Mouse (Mus musculus) adrenal gland (tissue): ENCODE data around the gene Pth2.
"Not testable (repeated sequence)": the region's sequence is repeated elsewhere in the genome, so short reads cannot be mapped to it uniquely, and the experiment has no call there.

Source experiments
- intact Hi-C: fragments of 180-260 bp; cut with DNase I; formaldehyde crosslinking; loops from one replicate; pipeline ENCODE4 v1.15.1; 2025

Gene Pth2

DNA sequence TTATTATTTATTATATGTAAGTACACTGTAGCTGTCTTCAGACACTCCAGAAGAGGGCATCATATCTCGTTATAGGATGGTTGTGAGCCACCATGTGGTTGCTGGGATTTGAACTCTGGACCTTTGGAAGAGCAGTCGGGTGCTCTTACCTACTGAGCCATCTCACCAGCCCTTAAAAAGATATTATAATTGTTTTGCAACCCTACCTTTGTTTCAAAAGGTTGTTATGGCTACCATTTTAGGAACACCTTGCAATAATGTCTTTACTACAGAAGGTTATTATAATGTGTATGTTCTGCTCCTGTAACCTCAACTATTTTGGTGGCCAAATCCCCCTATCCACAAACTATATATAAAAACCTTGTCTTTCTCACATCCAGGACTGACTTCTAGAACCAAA lies 27.7 kb upstream of the Pth2 start:
- intact Hi-C loops, result not testable (repeated sequence)

DNA sequence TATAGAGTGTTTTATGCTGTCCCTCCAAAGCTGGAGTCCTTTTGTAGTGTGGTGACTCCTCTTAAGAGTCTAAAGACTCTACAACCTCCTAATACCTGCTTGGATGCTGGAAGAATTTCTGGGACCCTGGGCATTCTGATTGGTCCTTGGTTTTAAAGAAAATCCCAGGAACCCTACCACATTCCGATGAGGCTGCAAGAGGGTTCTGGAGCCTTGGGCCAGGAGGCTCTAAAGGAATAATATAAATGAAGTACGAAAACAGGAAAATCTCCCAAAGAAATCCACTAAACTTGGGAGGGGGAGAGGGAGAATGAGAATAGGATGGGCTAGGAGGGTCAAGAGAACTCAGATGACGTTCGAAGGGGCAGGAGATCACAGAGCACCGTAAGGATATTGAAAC lies 27.2 kb upstream of the Pth2 start:
- intact Hi-C loops, result no loop called here

DNA sequence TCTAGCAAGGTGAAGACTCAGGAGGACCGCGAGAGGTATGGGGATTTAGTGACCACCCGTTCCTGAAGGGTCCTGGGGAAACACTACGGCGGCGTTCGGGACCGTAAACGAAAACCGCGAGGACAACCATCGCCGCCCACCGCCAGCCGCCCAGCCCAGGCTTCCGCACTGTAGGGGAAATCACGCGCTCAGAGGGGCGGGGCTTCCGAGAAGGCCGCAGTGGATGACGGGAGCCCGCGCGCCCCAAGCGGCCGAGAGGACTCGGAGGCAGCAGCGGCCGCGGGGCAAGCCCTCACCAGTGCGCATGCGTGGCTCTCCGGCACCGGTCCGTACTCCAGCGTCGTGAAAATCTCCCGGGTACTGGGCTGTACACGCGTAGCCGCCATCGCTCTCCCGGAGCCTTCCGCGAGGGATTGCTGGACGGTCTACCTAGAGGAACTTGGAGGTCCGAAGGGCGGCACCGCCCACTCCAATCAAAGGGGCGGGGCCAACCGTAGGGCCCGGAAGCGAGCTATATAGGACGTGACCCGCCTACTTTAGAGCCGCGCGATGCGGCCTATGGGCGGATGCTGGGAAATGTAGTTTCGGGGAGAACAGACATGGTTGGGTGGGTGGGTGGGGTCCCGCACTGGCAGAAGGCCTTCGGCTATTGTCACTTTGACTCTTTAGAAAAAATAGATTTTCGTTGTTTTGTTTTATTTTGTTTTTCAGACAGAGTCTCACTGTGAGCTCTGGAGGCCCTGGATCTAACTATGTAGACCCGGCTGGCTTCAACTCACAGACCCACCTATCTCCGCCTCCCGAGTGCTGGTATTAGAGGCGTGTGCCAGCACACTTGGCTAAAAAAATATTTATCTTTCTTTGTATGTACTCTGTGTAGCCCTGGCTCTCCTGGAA lies 26.5 kb upstream of the Pth2 start, which contains the start of the genes Pih1d1 and Aldh16a1:
TSS of gene Pih1d1 (plus strand) at position 208 of the 897 bp plus-strand sequence.
TSS of gene Aldh16a1 (minus strand) at position 489 of the 897 bp plus-strand sequence.
- intact Hi-C loops, result no loop called here

DNA sequence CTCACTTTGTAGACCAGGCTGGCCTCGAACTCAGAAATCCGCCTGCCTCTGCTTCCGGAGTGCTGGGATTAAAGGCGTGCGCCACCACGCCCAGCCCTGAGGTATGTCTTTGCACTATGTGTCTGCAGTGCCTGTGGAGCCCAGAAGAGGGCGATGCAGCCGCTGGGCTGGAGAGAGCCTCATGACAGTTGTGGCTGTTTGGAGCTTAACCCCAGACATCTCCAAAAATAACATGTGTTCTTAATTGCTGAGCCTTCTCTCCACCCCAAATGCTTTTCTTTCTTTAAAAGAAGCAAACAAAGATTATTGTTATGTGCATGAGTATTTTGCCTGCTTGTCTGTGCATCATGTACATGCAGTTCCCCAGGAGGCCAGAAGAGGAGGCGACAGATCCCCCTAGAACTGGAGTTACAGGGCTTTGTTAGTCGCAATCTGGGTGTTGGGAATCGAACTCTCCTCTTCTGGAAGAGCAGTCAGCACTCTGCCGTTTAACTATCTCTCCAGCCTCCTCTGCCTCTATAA lies 25.7 kb upstream of the Pth2 start:
- intact Hi-C loops, result no loop called here

DNA sequence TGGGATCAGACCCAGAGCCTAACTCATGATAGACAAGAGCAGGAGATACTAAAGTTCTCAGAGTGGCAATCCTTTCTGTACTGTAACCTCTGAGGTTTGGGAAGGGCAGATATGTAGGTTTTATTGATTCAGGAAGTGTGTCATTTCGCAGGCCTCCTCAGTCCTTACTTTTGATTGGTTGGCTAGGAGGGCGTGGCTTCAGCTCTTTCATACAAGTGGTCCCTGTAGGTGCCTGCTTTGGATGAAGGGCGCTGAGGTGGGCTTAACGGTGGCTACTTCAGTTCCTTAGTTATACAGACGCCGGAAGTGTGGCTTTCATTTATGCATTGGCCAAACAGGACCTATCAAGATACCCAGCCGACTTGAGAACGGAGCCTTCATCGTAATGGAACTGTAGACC lies 25.2 kb upstream of the Pth2 start:
- intact Hi-C loops, result no loop called here

DNA sequence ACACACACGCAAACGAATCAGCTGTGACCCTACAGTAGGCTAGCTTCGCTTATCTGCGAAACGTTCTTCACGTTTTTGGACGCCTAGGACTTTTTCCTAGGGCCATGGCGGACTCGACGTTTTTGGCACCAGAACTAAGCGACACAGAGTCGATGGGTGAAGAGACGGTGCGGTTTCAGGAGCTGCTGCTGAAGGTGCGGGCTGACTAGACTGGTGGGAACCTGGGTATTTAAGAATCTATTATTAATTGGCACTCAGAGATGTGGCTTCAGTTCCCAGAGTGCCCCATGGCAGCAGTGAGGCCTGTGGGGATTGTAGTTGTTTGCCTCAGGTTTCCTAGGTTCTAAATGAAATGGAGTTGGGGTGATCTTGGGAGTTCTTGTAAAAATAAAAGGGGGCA lies 24.6 kb upstream of the Pth2 start:
- intact Hi-C loops, result no loop called here

DNA sequence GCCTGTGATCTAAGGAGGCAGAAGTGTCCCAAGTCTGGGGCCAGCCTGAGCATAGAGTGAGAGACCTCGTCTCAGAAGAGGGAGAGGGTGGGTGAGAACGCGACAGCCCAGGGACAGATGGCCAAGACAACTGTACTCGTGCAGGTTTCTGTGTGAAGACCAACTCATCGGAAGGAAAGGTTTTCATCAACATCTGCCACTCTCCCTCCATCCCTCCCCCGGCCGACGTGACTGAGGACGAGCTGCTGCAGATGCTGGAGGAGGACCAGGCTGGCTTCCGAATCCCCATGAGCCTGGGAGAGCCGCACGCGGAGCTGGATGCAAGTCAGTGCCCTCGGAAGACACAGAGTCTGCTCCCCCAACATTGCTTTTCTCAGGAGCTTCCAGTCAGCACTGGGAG lies 23.3 kb upstream of the Pth2 start:
- intact Hi-C loops, result no loop called here

DNA sequence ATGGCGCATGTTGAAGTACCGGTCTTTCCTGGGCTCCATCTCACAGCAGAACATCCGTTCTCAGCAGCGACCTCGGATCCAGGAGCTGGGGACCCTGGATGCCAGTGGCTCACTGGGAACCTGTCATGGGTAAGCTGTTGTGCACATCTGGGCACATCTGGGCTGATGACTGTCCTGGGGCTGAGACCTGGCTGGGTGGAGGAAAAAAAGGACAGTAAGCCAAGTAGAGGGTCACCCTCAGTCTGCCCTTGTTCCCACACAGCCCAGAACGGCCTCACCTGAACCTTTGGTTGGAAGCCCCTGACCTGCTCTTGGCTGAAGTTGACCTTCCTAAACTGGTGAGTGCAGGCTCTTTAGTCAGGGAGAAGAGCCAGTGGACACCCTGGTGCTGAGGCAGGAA lies 21.8 kb upstream of the Pth2 start:
- intact Hi-C loops, result no loop called here

DNA sequence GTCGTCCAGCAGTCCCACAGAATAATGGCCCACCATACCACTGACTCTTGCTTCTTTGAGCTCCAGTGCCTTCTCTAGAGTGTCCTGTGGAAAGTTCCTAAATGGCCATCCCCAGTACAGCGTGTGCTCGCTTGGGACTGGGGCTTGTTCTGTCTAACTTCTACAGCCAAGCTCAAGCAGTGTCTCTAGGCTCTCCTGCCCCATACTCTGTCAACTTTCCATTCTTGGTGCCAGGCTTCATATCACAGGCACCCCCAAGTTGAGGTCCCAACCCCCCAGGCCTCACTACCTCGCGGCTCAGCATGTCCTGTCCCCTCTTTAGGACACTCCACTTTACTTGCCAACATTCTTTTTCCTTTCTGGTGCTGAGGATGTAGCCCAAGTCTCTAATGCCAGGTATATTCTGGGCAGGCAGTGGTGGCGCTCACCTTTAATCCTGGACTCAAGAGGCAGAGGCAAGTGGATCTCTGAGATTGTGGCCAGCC lies 20.4 kb upstream of the Pth2 start:
- intact Hi-C loops, result no loop called here

DNA sequence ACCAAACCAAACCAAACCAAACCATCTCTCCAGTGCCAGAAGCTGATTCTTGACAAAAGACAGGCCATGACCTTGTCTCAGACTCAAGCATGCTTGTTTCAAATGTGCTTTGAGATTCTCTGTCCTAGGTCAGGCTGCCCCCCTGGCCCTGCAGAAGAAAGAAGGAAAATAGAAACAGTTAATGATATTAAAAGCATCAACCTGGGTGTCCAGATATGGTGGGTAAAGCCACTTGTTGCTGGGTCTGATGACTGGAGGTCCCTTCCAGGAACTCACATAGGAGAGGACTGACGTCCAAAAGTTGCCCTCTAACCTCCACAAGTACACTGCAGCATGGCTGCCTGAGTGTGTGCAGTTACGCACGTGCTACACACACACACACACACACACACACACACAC lies 19.9 kb upstream of the Pth2 start:
- intact Hi-C loops, result no loop called here

DNA sequence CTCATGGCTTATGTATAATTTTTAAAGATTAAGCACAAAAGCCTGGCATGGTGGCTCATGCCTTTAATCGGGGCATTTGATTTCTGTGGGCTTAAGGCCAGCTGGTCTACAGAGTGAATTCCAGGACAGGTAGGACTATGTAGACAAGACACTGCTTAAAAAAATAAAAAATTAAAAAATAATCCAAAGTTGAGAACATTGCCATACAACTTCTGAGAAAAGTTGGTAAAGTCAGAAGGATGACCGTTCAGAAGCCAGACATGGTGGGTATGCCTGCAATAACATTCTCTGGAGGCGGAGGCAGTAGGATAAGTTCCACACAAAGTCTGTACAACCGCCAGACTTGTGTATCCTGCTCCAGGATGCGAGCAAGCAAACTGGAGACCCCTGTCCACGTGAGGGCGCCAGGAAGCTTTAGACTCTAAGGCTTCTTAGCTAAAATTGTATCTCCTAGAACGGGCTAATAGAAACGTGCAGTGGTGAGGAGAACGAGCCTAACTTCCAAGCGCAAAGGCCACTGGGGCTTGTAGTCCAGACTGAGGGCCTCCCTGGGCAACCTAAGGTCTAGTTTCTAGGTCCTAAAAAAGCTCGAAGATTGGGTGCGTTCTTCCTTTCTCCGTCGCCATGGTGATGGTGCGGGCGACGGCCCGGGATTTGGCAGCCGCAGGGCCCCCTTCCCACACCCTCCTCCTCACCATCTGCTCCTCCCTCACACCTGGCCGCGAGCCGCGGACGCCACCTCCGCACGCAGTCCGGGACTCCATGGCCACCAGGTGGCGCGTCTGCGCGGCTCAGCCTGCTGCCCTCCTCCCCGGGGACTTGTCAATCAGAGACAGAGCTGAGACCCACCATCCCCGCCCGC lies 19.0 kb upstream of the Pth2 start:
- intact Hi-C loops, result loop anchor here (2.0 kb wide), 1 partner anchor 39 kb away; no protein-coding TSS in a partner anchor

DNA sequence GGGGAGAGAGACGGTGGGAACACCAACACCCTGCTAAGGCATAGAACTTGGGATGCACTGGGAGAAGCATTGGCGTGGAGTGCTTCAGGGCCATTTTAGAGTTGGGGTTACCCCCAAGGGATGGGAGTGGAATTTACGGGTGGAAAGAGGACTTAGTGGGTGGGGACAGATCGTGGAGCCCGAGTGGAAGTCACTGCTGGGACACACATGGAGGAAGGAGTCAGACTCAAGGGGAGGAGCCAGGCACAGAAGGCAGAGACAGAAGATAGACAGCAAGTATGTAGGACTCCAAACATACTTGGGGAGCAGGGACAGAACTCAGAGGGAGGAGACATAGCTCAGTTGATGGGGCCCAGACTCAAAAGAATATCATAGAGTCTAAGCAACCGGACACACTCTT lies 18.2 kb upstream of the Pth2 start:
- intact Hi-C loops, result loop anchor here (2.0 kb wide), 1 partner anchor 38 kb away; no protein-coding TSS in a partner anchor

DNA sequence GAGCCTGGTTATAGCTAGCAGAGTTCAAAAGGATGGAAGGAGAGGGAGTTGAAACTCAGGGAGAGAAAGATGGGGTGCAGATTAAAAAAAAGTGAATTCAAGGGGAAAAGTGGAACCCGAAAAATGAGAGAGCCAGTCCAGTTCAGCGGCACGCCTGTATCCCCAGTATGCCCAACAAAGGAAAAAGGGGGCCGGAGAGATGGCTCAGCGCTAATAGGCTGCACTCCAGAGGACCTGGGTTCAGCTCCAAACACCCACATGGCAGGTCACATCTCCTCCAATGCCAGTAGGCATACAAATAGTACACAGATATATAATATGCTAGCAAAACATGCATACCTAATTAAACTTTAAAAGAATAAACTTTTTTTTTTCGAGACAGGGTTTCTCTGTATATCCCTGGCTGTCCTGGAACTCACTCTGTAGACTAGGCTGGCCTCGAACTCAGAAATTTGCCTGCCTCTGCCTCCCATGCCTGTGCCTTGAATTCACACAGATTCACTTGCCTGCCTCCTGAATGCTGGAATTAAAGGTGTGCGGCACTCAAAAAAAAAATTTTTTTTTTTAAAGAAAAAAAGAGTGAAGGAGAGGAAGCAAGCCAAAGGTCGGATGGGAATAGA lies 17.7 kb upstream of the Pth2 start:
- intact Hi-C loops, result loop anchor here (2.0 kb wide), 1 partner anchor 38 kb away; no protein-coding TSS in a partner anchor

DNA sequence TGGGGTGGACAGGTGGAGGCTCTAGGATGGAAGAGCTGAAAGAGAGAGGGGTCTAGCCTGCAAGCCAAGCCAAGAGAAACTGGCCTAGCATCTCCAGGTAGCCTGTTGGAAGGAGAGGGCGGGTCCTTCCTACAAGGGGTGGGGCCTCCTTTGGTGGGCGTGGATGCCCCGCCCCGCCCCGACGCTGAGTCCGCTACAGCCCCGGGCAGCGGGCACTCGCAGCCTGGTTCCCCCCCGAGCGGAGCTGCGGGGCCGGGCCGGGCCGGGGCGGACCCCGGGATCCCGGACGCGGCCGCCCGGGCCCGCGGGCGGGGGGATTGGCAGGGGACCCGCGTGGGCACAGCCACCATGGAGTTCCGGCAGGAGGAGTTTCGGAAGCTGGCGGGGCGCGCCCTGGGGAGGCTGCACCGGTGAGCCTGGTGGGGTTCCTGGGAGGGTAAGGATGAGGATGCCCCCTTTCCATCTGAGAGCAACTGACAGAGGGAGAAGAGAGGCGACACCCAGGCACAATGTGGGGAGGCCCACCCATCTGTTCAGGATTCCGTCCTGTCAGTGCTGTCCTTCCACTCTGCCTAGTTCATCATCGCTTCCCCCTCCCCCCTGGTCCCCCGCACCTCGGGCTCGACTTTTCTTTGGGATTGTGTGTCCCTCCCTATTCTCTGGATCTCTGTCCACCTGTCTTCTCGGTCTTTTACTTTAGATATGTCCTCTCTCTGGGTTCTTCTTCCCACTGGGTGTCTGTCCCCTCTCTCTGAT lies 16.9 kb upstream of the Pth2 start, which contains the start of gene Slc17a7:
TSS of gene Slc17a7 (plus strand) at position 215 of the 756 bp plus-strand sequence.
- intact Hi-C loops, result loop anchor here (2.0 kb wide), 1 partner anchor 37 kb away; no protein-coding TSS in a partner anchor

DNA sequence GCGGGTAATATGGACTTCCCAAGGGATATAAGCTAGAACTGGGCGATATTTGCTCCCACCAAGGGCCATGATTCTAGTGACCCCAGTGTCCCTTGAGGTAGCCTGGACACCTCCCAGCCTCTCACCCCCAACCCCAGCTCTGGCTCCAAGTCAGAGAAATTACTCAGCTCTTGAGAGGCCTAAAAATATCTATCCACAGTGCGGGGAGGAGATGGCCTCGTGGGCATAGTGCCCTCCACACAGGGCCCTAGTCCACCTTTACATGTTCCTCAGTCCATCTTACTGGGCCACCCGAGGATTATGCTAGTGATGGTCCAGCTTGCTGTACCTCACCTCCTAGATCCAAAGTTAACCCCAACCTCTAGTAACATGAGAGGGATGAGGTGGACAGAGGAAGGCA lies 16.0 kb upstream of the Pth2 start:
- intact Hi-C loops, result no loop called here

DNA sequence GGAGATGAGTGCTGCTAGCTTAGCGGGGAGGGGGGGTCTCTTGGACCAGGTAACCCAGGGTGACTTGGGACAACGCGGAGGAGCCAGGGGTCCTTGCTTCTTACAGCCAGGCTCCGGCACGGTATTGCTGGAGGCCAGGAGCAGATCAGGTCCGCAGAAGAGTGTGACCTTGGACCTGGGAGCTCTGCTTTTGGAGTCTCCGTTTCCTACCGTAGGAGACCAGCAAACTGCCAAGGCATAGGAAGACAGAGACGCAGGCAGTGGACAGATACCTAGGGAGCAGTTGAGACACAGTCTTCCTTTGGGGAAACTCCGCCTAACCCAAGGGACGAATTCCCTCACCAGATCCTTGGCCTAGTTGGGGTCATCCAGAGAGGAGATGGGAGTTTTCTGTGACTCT lies 15.1 kb upstream of the Pth2 start:
- intact Hi-C loops, result no loop called here

DNA sequence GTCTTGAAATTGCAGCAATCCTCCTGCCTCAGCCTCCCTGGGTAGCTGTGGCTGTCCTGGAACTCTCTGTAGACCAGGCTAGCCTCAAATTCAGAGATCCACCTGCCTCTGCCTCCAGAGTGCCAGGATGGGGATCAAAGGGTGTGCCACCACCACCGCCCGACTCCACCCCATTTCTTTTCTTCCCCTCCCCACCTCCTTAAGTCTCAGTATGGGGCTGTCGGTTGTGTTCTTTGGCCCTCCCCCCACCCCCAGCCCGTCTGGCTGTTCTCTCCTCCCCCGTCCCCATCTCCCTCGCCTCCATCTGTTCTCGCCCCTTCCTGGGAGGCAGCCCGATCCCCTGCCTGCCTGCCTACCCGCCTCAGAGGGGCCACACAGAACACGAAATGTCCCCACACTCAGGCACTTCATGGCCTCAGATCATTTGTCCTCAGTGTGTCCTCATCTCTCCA lies 13.8 kb upstream of the Pth2 start:
- intact Hi-C loops, result no loop called here

DNA sequence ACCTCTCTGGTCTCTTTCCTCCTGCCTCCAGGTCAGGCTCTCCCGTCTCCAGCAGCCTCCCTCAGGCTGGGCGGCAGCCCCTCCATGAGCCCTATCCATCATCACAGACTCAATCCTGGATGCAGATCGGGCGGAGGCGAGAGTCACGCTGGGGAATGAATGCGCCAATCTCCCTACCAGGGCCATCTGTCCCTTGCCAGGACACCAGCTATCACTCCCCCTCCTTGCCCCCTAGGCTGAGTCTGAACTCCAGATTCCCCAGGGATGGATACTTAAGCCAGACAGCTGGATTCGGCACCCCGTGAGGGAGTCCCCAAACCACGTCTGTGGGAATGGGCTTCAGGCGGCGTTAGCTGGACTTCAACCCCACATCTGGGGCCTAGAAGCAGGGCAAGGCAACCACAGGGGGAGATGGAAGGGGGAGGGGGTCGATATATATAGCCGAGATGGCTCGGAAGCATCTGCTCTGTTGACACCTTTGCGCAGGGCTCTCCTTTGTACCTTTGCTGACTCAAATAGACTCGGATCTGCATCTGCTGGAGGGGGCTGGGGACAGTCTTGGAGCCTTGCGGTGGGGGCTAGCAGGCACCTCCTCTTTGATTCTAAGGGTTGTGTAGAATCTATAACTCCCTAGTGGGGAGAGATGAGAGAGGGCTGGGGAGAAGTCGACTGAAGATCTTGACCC lies 12.9 kb upstream of the Pth2 start:
- intact Hi-C loops, result no loop called here

DNA sequence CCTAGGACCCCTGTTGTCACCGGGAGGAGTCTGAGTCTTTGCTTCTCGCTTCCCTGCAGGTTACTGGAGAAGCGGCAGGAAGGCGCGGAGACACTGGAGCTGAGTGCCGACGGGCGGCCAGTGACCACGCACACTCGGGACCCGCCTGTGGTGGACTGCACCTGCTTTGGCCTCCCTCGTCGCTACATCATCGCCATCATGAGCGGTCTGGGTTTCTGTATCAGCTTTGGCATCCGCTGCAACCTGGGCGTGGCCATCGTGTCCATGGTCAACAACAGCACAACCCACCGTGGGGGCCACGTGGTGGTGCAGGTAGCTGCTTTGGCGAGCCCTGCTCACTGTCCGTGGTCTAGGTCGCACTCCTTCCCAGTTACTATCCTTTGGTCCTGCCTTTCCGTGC lies 12.1 kb upstream of the Pth2 start:
- intact Hi-C loops, result no loop called here

DNA sequence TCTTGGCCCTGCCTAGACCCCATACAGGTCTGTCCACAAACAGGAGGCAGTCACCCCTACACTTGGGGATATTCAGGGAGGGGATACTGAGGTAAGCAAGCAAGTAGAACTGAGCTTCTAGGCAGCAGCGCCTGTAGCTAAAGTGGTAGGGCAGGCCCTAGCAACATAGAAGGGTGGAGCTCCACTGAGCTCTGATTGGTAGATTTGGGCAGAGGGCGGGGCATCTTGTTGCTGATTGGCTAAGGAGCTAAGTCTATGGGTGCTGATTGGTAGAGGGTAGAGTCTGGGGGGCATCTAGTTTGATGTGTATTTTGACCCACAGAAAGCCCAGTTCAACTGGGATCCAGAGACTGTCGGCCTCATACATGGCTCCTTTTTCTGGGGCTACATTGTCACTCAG lies 11.3 kb upstream of the Pth2 start:
- intact Hi-C loops, result no loop called here
